Comparison of ENCODE assay signal across 14 mouse cellular contexts in the genomic region with DNA sequence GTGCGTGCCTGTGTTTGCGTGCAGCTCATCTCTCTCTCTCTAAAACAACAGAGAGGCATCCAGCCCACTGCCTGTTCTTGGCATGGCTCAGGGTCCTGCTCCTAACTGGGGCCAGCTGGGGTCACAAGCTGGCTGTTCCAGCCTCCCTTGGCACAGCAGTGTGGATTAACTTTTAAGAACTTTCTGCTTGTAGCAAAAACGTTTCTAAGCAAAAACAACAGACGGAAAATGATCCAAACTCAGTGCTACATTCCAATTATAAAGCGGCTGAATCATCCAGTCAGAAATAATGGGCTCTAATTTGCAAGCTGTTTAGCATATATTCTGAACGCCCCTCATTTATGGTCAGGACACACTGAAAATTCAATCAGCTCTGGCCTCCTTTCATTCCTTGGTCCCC.
A peak's percentile ranks its signal among the peaks of the same experiment; 100 is the strongest.
DNase-seq lines count a peak whose midpoint lies in the region; ATAC-seq and TF ChIP-seq lines count a peak whose summit lies in the region.
"Had no signal": no experiment of that assay in that cellular context is flagged by ENCODE, and none has a peak within 500 bp of the region (broad histone marks: within the 10 kb centered on the region; RNA-seq: fewer than 3 reads in every experiment).

No protein-coding gene starts in this region.

- no peaks in the 10 kb centered on the region for H3K9me3 ChIP-seq in hindbrain, embryonic 13.5 days
- no peaks in the 10 kb centered on the region for H3K9me3 ChIP-seq in hindbrain, embryonic 11.5 days (ENCODE audit: control insufficient read depth, low read length)
- H3K9me3 ChIP-seq in forebrain, embryonic 13.5 days (replicated peaks): no peaks in the 10 kb centered on the region
- no peaks in the 10 kb centered on the region for H3K9me3 ChIP-seq in midbrain, postnatal 0 days (ENCODE audit: low read length)
- H3K9me3 ChIP-seq: heart, embryonic 10.5 days; liver, embryonic 15.5 days had no signal

- H3K4me2 ChIP-seq in hindbrain, embryonic 13.5 days: no peak overlapping the region
- H3K4me2 ChIP-seq in hindbrain, embryonic 11.5 days (replicated peaks; ENCODE audit: low read depth, low read length): no peak overlapping the region
- H3K4me2 ChIP-seq in forebrain, embryonic 13.5 days: peak overlapping the region; percentile 27; the same call in 1 of the 2 replicates
- no peak overlapping the region for H3K4me2 ChIP-seq in midbrain, postnatal 0 days (ENCODE audit: low read depth, low read length, poor library complexity, severe bottlenecking)
- H3K4me2 ChIP-seq: liver, embryonic 15.5 days had no signal

- no peak for TF ChIP-seq CTCF in brain, embryonic 14.5 days (IDR thresholded peaks at IDR 0.05; ENCODE audit: borderline replicate concordance, extremely low read depth, insufficient read depth, insufficient read length)
- TF ChIP-seq CTCF in midbrain, postnatal 0 days (IDR thresholded peaks at IDR 0.05): no peak

- no peak overlapping the region for H3K4me3 ChIP-seq in hindbrain, embryonic 13.5 days
- H3K4me3 ChIP-seq in hindbrain, embryonic 11.5 days (ENCODE audit: low read depth, low read length): no peak overlapping the region
- H3K4me3 ChIP-seq in forebrain, embryonic 13.5 days: no peak overlapping the region
- H3K4me3 ChIP-seq in midbrain, postnatal 0 days (ENCODE audit: low read depth, low read length): no peak overlapping the region
- H3K4me3 ChIP-seq: heart, embryonic 10.5 days; liver, embryonic 15.5 days had no signal

- no peaks in the 10 kb centered on the region for H3K27me3 ChIP-seq in hindbrain, embryonic 13.5 days
- H3K27me3 ChIP-seq in hindbrain, embryonic 11.5 days (ENCODE audit: control insufficient read depth, insufficient read depth, low read length): no peaks in the 10 kb centered on the region
- no peaks in the 10 kb centered on the region for H3K27me3 ChIP-seq in forebrain, embryonic 13.5 days
- H3K27me3 ChIP-seq in midbrain, postnatal 0 days (ENCODE audit: insufficient read depth, low read length): no peaks in the 10 kb centered on the region
- H3K27me3 ChIP-seq: liver, embryonic 15.5 days had no signal

- peak overlapping the region; percentile 82 for H3K27ac ChIP-seq in hindbrain, embryonic 13.5 days
- no peak overlapping the region for H3K27ac ChIP-seq in hindbrain, embryonic 11.5 days (ENCODE audit: low read depth, low read length)
- peak overlapping the region; percentile 90 for H3K27ac ChIP-seq in forebrain, embryonic 13.5 days
- H3K27ac ChIP-seq in midbrain, postnatal 0 days (ENCODE audit: low read depth, low read length): peak overlapping the region; percentile 14; the same call in 1 of the 2 replicates
- H3K27ac ChIP-seq: heart, embryonic 10.5 days; kidney, postnatal 0 days; liver, embryonic 15.5 days had no signal

- peak overlapping the region; percentile 49; the same call in 1 of the 2 replicates for H3K9ac ChIP-seq in hindbrain, embryonic 13.5 days
- H3K9ac ChIP-seq in hindbrain, embryonic 11.5 days (ENCODE audit: low read depth, low read length): no peak overlapping the region
- H3K9ac ChIP-seq in forebrain, embryonic 13.5 days: peak overlapping the region; percentile 27; the same call in 1 of the 2 replicates
- H3K9ac ChIP-seq in midbrain, postnatal 0 days (replicated peaks; ENCODE audit: low read length, poor library complexity, severe bottlenecking): 0 out of 2 replicates have a peak overlapping the region, but pooled peaks have one; percentile 33
- H3K9ac ChIP-seq: liver, embryonic 15.5 days had no signal

- no peak for TF ChIP-seq POLR2A in brain, embryonic 14.5 days (IDR thresholded peaks at IDR 0.05; ENCODE audit: borderline replicate concordance, extremely low read depth, insufficient read depth, insufficient read length, poor library complexity, severe bottlenecking)

- WGBS in hindbrain, embryonic 13.5 days: 67% methylated on average over 6 of the region's 6 CpGs
- WGBS in hindbrain, embryonic 11.5 days: 75% methylated on average over 6 of the region's 6 CpGs
- 34% methylated on average over 6 of the region's 6 CpGs for WGBS in forebrain, embryonic 13.5 days
- 64% methylated on average over 6 of the region's 6 CpGs for WGBS in midbrain, postnatal 0 days

- peaks cover 34% of the 10 kb centered on the region for H3K4me1 ChIP-seq in hindbrain, embryonic 13.5 days (replicated peaks)
- no peaks in the 10 kb centered on the region for H3K4me1 ChIP-seq in hindbrain, embryonic 11.5 days (replicated peaks; ENCODE audit: control insufficient read depth, insufficient read depth, low read length)
- H3K4me1 ChIP-seq in forebrain, embryonic 13.5 days: peaks cover 36% of the 10 kb centered on the region
- no peaks in the 10 kb centered on the region for H3K4me1 ChIP-seq in midbrain, postnatal 0 days (ENCODE audit: insufficient read depth, low read length)
- H3K4me1 ChIP-seq: heart, embryonic 10.5 days; liver, embryonic 15.5 days had no signal

- no peaks in the 10 kb centered on the region for H3K36me3 ChIP-seq in hindbrain, embryonic 13.5 days
- no peaks in the 10 kb centered on the region for H3K36me3 ChIP-seq in hindbrain, embryonic 11.5 days (ENCODE audit: control insufficient read depth, insufficient read depth, low read length)
- no peaks in the 10 kb centered on the region for H3K36me3 ChIP-seq in forebrain, embryonic 13.5 days (ENCODE audit: poor library complexity, severe bottlenecking)
- no peaks in the 10 kb centered on the region for H3K36me3 ChIP-seq in midbrain, postnatal 0 days (ENCODE audit: insufficient read depth, low read length)
- H3K36me3 ChIP-seq: heart, embryonic 10.5 days; liver, embryonic 15.5 days had no signal

- ATAC-seq in hindbrain, embryonic 13.5 days (ENCODE audit: low FRiP score): no peak
- no peak for ATAC-seq in hindbrain, embryonic 11.5 days (ENCODE audit: low FRiP score)
- peak; percentile 33; the same call in 1 of the 2 replicates for ATAC-seq in forebrain, embryonic 13.5 days
- no peak for ATAC-seq in midbrain, postnatal 0 days (ENCODE audit: low FRiP score)
- no peak for ATAC-seq in megakaryocyte progenitor cell, adult 5-6 weeks (replicated peaks; ENCODE audit: poor library complexity)
- ATAC-seq in megakaryocyte-erythroid progenitor cell, adult 5-6 weeks (replicated peaks; ENCODE audit: low FRiP score, low TSS enrichment, poor library complexity, severe bottlenecking): no peak
- ATAC-seq: activated CD4-positive, CD25-positive, alpha-beta regulatory T cell, adult 4 months had no signal

- DNase-seq in hindbrain, embryonic 11.5 days (ENCODE audit: low spot score): no peak
- DNase-seq in brain, embryonic 14.5 days (ENCODE audit: low read depth): peak; percentile 85
- no peak for DNase-seq in midbrain, postnatal 0 days (ENCODE audit: low spot score)
- DNase-seq in kidney, adult 11 months: no peak
- DNase-seq: lung, postnatal 36 days; thymus, postnatal 4 days had no signal
